In the genomic region with DNA sequence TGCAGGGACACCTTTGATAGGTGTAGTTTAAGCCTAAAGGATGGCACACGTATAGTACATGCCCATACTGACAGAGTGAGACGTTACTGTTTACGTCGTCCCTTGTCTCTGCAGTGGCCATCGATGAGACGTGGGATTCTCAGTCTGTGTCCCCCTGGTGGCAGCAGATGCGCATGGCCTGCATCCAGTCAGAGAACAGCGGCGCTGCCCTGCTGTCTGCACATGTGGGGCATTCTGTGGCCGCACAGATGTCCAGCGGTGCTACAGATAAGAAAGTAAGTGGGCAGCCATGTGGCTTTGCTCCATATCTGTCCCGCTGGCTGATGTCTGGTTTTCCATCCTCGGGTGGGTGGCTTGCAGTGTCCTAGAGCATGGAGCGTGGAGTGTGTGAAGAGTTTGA, we compare ENCODE assay signal across 8 mouse cellular contexts. TPM values are rescaled to one million over a fixed set of nuclear protein-coding genes. Genes with fewer than 3 reads are reported as not detected.
DNase-seq lines count a peak whose midpoint lies in the region; ATAC-seq and TF ChIP-seq lines count a peak whose summit lies in the region.

No protein-coding gene starts in this region.

- WGBS in intestine, embryonic 15.5 days, result 57% methylated on average over 14 of the region's 14 CpGs
- whole genome bisulfite sequencing in midbrain, postnatal 0 days, result 52% methylated on average over 14 of the region's 14 CpGs

- H3K4me2 ChIP-seq in intestine, embryonic 15.5 days (replicated peaks), result no peak overlapping the region
- no peak overlapping the region for H3K4me2 ChIP-seq in midbrain, postnatal 0 days (ENCODE audit: low read depth, low read length, poor library complexity, severe bottlenecking)

- H3K27ac ChIP-seq in intestine, embryonic 15.5 days, result no peak overlapping the region
- H3K27ac ChIP-seq in midbrain, postnatal 0 days (ENCODE audit: low read depth, low read length), result no peak overlapping the region

- no peaks in the 10 kb centered on the region for H3K4me1 ChIP-seq in intestine, embryonic 15.5 days (replicated peaks)
- no peaks in the 10 kb centered on the region for H3K4me1 ChIP-seq in midbrain, postnatal 0 days (ENCODE audit: insufficient read depth, low read length)

- TF ChIP-seq CTCF in midbrain, postnatal 0 days (IDR thresholded peaks at IDR 0.05), result peak; percentile 77

- H3K36me3 ChIP-seq in intestine, embryonic 15.5 days, result peaks cover 24% of the 10 kb centered on the region
- H3K36me3 ChIP-seq in midbrain, postnatal 0 days (ENCODE audit: insufficient read depth, low read length), result peaks cover 65% of the 10 kb centered on the region

- no peaks in the 10 kb centered on the region for H3K27me3 ChIP-seq in intestine, embryonic 15.5 days (replicated peaks)
- no peaks in the 10 kb centered on the region for H3K27me3 ChIP-seq in midbrain, postnatal 0 days (ENCODE audit: insufficient read depth, low read length)

- H3K9me3 ChIP-seq in intestine, embryonic 15.5 days, result no peaks in the 10 kb centered on the region
- H3K9me3 ChIP-seq in midbrain, postnatal 0 days (ENCODE audit: low read length), result no peaks in the 10 kb centered on the region

- peak; percentile 41; the same call in 1 of the 2 replicates for ATAC-seq in intestine, embryonic 15.5 days
- no peak for ATAC-seq in midbrain, postnatal 0 days (ENCODE audit: low FRiP score)

- no peak overlapping the region for H3K9ac ChIP-seq in intestine, embryonic 15.5 days
- no peak overlapping the region for H3K9ac ChIP-seq in midbrain, postnatal 0 days (replicated peaks; ENCODE audit: low read length, poor library complexity, severe bottlenecking)

- H3K4me3 ChIP-seq in intestine, embryonic 15.5 days (replicated peaks), result no peak overlapping the region
- H3K4me3 ChIP-seq in midbrain, postnatal 0 days (ENCODE audit: low read depth, low read length), result no peak overlapping the region

- peak; percentile 37 for DNase-seq in adrenal gland, adult 2 months
- no peak for DNase-seq in adrenal gland, postnatal 4 days (ENCODE audit: low spot score in 2 of 2)
- peak; percentile 23 to 48 for DNase-seq in layer of hippocampus, postnatal 10 days (ENCODE audit: low spot score in 2 of 2)
- DNase-seq in layer of hippocampus, adult 8-10 months (ENCODE audit: low spot score in 2 of 2), result no peak
- peak; percentile 40 for DNase-seq in brain, adult 2 months (ENCODE audit: low read depth, low spot score)
- peak; percentile 55 for DNase-seq in midbrain, postnatal 0 days (ENCODE audit: low spot score)
- no peak for DNase-seq in frontal cortex, adult 2 months (ENCODE audit: extremely low spot score in 1 of 2, low spot score in 1 of 2)

RNA-seq across cellular contexts. Expression of gene Rab3gap2, which starts 58.6 kb away (rescaled TPM):
- 10 to 100 TPM; 50.5 to 52.8 TPM for total RNA-seq in adrenal gland, adult 2 months (2021)
- polyA plus RNA-seq in adrenal gland, adult 2 months (2012; rRNA removed), result 23.7 and 36.8 TPM in 2 replicates
- 10 to 100 TPM; 45.9 to 51.1 TPM for total RNA-seq in adrenal gland, postnatal 4 days (2021)
- total RNA-seq in layer of hippocampus, postnatal 10 days (2021), result 10 to 100 TPM; 54.6 to 58.5 TPM
- total RNA-seq in layer of hippocampus, adult 8-10 months (2022), result 10 to 100 TPM; 66.8 to 72.4 (median 70.3) TPM
- 24.5 and 24.6 TPM in 2 replicates for polyA plus RNA-seq in intestine, embryonic 15.5 days (2015; fragmentation: Nextera tagmentation; extraction: Ambion mirVana)
- 29.8 and 32.0 TPM in 2 replicates for total RNA-seq in midbrain, postnatal 0 days (2014; rRNA removed)
- 19.3 and 20.2 TPM in 2 replicates for polyA plus RNA-seq in midbrain, postnatal 0 days (2015; fragmentation: Nextera tagmentation; extraction: Ambion mirVana)
- polyA plus RNA-seq in frontal cortex, adult 2 months (2012; rRNA removed), result 51.2 and 53.8 TPM in 2 replicates

Comparison
In these comparisons a context has a peak if more than half of its experiments do, and no peak if none do; other contexts are left out.
1. DNase-seq: peak in adrenal gland, adult 2 months (single experiment), layer of hippocampus, postnatal 10 days (2 of 2), brain, adult 2 months (single experiment) and midbrain, postnatal 0 days (single experiment); none in adrenal gland, postnatal 4 days (0 of 2), layer of hippocampus, adult 8-10 months (0 of 2) and frontal cortex, adult 2 months (0 of 2).